Mouse (Mus musculus) left cerebral cortex, adult 9 months (tissue): ENCODE results near the gene Hlcs.

Experiments
- DNase-seq, 2 experiments: peaks; one replicate each; pipeline ENCODE4 v3.0.0; 2022; ENCODE audit warnings: low spot score in 2 of 2

Gene Hlcs

DNA sequence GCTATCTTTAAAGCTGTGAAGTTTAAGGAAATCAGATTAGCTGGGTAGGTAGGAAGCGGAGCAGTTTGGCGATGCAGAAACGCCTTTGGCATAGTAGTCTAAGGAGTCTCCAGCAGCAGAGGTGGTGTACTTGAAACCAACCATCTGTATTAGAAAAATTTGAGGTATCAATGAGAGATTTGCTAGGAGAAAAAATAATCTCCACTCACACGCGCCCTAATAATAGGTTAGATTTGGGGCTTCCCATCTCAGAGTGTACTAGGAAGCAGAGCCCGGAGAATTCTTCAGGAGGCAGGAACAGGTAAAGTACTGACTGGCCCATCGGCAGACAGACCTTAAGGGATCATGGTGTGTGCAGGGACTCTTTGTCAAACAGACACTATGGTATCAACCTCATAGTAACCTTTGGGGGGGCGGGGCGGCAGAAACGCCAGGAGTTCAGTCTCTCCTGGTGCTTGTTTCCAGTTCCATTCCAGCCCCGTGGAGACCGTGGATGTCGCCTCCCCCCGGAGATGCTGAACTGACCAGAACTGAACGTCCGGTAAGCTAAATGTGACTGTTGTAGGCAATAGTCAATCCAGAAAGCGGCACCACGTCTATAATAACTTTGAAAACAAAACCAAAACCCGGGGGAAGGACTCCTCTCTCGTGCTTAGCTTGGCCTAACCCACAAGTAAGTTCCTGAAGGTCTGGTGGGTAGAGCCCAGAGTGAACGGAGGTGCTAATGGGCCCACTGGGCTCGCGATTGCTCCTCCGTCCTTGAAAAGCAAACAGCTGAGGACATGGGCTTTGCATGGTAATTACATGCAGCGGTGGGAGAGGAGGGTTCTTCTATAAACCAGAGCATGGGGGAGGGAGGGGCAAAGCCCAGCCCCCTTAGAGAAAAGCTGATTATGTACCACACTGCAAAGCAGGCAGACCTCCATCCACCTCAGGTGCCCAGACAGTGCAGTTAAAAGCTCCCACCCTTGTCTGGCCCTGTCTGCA lies 15.8 kb upstream of the Hlcs start:
- no peak for DNase-seq

DNA sequence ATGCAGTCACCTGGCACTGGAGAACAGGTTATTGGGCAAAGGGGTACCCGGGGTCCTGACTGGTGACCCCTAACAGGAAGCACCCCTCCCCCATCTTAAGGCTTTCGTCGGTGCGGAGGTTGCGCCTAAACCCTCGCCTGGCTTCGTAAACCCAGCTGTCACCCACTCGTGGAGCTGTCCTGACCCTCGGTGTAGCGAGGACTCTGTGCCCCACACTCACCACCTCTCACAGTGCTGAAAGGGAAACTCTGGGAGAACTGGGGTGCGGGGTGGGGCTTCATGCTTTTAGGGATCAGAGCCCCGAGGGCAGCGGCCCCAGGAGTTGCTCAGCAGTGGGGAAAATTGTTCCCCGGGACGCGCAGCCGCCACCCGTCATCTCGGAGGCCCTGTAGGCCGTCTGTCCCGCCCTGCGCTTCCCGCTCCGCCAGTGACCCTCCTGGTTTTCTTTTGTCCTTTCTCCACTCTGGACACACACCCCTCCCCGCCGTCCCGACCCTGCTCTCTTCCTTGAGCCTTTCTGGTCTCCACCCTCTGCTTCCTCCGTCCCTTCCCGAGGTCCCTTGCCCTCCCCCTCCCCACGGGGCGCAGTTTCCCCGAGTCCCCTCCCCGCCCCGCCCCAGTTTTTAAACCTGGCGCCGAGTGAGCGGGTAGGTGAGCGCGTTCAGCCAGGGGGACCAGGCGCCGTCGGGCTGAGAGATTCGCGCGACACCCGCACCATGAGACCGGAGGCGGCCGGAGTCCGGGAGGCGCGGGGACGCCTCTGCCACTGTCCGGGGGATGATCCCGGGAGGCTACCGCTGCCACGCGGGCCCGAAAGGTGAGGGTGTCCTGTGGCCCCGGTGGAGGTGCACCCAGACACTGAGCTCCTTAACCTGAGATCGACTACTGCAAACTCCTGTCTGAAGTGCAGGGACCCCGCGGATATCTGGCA lies 14.7 kb upstream of the Hlcs start, which contains the start of gene Ripply3:
TSS of gene Ripply3 (plus strand) at position 640 of the 931 bp plus-strand sequence.
- DNase-seq: no peak

DNA sequence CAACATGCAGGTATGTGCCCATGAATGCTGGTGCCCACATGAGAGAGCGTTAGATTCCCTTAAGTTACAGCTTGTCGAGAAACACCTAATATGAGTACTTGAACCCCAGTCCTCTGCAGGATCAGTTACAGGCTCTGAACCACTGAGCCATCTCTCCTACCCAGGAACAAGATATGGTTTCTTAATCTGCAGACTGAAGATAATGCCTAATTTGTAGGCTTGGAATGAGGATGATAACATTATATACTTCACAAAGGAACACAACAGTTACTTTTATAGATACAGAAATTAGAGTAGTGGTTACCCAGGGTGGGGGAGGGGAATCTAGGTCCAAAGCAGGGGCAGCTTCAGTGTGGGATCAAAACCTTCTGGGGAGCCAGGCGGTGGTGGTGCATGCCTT lies 12.6 kb upstream of the Hlcs start:
- no peak for DNase-seq

DNA sequence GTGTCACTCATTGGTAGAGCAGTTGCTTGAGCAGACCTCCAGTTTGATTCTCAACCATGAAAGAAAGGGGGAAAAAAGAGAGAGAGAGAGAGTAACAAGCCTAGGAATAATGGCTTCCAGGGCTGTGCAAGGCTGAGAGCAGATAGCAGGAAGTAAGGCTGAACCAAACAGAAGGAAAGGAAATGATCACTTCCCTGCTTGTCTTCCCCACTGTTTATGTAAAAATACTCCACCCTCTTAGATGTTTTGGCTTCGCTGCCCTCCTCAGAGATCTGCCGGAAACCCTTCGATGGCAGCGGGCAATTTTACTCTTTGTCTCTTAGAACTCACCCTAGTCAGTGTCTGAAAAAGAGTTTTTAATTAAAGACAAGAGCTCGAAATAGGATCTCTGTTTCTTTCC lies 10.3 kb upstream of the Hlcs start:
- DNase-seq: no peak

DNA sequence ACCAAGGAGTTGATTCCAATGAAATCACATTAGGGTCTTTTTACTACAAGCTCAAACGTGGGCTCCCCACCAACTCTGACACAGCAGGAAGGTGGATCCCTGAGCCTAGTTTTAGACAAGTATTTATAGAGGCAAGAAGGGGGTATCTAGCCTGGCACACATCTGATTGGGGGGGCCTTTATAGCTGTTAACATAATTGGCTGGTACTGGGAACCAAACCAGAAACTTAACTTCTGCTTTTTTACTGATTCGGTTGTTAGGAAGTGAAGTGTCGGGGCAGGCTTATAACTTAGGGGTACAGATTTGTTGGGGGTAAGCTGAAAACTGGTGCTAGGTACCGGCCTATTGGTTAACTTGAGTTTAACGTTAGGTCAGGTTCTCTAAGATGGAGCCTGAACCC lies 6.9 kb upstream of the Hlcs start:
- DNase-seq: no peak

DNA sequence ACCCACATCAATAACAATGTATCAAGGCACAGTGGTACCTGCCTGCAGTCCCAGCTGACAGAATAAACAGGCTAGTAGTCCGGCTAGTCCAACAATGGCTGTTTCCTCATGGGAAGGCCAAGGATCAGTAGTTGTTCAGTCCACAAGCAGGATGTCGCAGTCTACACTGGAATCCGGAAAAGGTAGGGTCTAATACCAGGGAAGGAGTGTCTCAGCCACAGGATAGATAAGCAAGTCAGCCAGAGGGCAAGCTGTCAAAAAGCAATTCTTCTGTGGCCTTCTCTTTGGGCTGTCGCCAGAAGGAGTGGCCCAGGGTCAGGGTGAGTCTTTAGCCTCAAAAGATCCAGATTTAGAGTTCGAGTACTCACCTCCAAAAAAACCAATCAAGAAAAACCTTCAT lies 4.4 kb upstream of the Hlcs start:
- DNase-seq: no peak

DNA sequence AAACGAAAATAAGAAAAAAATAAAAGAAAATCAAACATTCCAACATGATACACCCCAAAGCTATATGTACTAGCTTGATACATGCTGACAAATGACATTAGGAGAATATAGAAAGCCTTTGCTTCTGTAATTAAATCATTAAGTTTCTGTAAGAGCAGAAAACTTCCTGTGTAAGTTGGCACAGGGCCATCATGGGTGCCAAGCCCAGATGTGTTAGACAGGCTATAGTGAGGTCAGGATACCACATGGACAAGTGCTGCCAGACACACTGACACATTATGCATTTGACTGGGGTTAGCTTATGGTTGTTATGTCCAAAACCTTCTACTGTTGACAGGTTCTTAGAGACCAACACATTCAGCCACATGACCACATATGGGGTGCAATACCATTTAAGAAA lies 1.8 kb upstream of the Hlcs start:
- DNase-seq: no peak

DNA sequence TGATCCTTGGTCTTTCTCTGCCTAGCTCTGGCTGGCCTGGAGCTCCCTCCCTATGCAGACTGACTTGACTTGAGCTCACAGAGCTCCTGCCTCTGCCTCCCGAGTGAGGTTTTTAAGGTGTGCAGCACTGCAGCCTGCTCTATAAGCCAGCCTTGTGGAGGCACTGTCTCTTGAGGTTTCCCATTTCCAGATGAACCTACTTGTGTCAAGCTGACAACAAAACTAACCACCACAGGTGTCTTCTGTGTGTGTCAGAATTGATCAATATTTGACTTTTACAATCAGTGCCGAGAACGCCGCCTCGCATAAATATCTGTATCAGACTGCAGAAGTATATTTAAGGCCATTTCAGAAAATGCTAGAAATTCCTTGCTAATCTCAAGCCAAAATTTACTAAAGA lies 1.3 kb upstream of the Hlcs start:
- DNase-seq: no peak

DNA sequence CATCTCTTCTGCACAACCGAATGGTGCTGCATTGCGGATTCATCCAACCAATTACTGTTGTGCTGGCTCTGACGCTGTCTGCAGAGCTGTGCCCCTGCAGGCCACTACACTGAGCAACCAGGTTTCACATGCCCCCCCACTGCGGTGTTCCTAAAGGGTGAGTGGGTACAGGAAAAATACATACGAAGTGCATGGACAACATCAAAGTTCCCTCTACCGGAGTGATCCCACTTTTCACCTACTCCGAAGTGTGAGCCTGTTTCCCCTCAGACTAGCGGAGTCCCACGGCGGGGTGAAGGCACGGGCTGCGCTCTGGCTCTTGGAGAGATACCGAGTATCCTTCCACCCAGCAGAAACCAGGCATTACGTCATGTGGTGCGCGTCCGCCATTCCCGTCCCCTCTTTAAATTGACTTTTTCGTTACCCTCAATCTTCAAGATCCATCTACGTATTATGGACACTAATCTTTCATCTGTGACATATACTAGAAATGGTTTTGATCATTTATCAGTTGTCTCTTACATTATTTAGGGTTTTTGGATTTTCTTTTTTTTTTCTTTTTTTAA lies 625 bp downstream of the Hlcs start:
- DNase-seq: peak; percentile 80 to 87

DNA sequence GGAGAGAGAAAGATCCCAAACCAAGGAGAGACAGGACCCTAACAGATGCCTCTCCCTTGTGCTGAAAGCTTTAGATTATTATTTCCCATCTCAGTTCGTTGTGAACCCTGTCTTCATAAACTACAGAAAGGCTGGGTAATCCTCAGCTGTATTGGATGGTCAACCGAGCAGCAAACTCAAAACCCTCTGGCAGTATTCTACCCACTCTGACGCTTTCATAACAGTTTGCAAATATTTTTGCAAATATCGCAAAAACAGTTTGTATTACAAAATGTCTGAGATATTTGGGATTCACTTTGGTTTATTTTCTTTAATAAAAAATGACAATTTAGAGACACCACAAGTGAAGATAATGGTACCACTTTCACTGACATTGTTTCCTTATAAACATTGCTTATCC lies 1.4 kb downstream of the Hlcs start:
- DNase-seq: no peak

DNA sequence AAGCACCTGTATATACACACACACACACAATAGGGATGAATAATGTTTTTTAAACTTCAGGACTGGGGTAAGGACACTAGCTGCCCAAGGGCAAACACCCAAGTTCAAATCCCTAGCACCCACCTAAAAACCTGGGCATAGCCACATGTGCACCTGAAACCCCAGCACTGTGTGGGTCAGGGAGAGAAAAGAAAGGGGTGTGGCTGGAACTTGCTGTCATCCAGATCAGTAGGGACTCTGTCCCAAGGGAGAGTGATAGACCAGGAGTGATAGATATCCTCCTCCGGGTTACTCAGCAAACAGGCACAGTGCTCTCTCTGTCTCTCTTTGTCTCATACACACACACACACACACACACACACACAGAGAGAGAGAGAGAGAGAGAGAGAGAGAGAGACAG lies 2.0 kb downstream of the Hlcs start:
- no peak for DNase-seq

DNA sequence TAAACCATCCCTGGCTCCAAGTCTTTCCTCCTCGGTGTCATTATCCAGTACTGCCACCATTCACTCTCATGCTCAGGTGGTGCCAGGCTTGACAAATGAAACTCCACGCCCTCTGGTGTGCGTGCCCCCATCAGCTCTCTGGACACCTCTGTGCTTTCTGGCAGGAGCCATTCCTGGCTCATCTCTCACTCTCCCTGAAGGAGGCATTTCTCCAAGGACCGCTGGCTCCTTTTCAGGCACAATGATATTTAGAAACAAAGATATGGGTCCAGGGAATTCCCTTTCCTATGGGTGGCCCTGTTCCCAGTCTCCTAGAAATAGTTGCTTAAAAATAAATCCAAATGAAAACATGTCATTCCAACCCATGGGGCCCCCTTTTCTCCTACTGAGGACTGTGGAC lies 4.3 kb downstream of the Hlcs start:
- DNase-seq: no peak

DNA sequence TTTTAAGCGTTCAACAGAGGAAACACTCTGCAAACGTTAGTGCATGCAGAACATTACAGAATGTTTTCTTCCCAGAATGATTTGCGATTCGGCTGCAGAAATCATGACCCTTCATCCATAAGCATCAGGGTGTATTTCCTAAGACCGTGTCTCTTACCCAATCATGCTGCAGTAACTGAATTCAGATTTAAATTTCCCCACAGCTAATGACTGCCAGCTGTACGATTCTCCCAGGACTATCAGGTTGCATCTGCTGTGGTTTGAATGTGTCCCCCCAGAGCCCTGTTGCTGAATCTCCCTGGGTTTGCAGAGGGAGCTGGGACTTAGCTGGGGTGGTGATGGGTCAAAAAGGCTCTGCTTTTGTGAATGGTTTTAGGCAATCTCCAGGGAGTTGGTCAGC lies 5.4 kb downstream of the Hlcs start:
- no peak for DNase-seq

DNA sequence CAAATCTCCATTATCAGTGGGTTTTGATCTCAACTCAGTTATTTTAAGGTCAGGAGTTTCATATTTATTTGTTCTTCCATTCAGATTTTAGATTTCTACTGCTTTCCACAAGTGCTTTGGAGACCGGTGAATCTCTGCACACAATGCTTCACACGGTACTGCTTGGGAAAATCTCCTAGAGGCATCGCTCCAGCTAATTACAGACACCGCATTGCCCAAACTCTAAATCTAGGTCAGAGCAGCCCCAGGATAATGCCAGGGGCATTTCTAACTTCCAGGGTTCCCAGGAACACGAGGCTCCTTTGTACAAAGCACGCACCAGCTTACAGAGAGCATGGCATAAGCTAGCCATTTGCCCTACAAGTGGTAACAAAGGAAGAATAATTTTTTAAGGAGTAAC lies 5.8 kb downstream of the Hlcs start:
- DNase-seq: peak in 1 of 2 experiments; percentile 26

DNA sequence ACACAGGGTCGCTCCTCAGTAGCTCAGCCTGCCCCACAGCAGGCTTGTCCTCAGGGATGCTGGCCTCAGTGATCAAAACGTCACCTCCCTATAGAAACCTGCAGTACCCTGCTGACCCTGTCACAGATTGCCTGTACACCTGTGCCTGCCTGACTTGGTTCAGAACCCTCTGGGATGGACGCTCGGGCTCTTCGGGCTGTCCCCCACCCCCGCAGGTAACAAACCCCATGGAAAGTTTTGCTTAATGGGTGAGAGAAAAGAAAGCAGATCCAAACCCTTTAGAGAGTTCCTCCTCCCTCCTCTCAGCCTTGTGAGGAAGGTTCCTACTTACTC lies 10.2 kb downstream of the Hlcs start:
- DNase-seq: no peak

DNA sequence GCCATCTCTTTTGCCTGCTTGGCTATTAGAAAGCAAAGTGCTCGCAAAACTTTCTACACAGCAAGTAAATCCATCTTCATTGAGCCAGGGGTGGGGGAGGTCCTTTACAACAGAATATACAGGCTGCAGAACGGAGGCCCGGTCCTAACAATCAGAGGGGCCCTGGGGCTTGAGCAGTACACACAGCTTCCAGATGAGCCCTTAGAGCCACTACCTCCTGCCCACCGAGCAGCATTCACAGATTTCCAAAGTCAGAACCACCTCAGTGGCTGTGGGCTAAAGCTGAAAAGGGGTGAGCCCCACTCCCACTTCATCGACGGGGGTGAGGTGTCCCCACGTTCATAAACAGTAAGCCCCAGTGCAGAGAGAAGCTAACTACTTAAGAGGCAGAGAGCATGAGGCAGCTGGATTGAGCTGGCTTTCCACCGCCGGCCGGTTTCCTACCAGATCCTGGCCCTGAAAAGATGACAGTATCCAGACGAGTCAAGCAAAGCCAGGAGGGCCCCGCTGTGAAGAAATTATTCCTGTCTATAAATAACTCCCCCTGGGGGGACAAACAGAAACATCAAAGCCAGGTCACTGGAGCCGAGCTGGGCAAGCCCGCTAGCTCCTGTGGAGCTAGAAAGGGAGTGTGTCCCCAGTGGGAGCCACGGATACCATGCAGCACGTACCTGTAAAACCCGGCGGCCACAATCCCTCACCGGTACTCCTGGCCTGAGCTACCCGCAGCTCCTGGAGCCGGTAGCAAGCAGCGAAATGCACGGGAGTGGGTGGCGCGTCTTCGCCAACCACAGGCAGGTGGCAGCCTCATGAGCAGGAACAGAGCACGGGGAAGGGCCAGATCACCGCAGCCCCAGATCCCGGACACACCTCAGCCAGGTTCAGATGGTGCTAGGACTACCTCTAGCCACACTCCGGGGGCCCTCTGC lies 10.8 kb downstream of the Hlcs start:
- peak in 1 of 2 experiments; percentile 70 for DNase-seq

DNA sequence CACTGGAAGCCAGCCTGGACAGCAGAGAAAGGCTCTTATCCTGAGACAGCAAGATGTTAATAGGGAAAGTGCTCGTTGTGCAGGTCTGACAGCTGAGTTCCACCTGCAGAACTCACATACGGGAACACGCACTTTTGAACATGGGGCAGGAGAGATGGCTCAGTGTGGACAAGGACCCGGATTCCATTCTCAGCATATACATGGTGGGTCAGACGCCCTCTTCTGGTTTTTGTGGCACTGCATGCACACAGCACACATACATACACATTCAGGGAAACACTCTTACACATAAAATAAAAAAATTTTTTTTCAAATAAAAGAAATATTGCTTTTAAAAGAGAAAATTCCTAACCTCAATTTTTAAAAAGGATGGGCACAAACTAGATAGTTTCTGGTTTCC lies 11.7 kb downstream of the Hlcs start:
- no peak for DNase-seq

DNA sequence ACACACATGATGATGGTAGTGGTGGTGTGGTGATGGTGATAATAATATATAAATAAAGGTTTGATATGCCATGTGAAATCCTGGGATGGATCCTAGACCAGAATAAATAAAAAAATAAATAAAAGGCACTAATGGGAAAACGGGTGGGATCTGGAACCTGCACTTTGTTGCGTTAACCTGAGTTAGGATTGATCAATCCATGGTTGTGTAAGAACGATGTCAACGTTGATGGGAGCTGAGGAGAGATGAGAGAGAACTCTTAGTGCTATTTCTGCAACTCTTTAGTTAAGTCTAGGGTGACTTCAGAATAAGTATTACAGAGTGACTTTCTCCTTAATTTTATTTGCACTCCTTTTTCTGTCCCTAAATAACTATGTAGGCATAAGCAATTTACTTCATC lies 12.2 kb downstream of the Hlcs start:
- no peak for DNase-seq

DNA sequence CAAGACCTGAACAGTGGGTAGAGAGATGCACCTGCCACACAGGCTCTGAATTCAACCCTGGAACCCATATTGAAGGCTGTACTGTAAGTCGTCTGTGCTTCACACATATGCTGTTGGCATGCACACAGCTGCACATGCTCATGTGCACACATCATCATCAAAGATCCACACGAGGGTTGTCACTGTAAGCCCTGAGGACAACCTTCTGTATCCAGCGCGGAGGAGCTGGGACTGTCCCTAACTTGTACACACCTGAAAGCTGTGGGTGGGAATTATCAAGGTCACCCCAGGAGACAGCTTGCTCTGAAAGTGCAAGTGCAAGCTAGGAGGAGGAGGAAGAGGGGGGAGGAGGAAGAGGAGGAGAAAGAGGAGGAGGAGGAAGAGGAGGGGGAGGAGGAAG lies 14.2 kb downstream of the Hlcs start:
- DNase-seq: no peak

DNA sequence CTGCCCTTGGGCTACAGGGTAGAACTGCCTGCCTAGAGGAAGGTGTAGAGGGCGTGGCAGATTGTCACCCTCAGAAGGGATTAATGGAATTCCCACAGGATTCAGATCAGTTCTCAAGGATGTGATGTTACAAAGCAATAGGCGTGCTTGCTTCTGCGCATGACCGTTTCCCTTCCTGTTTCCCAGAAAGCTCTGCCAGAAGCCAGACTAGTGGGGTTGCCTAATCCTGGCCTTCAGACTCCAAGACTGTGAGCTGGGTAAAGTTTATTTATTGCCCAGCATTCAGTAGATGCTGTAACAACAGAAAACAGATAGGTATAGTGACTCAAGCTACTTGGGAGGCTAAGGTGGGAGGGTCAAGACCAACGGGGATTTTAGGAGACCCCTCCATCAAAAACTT lies 15.3 kb downstream of the Hlcs start:
- no peak for DNase-seq

DNA sequence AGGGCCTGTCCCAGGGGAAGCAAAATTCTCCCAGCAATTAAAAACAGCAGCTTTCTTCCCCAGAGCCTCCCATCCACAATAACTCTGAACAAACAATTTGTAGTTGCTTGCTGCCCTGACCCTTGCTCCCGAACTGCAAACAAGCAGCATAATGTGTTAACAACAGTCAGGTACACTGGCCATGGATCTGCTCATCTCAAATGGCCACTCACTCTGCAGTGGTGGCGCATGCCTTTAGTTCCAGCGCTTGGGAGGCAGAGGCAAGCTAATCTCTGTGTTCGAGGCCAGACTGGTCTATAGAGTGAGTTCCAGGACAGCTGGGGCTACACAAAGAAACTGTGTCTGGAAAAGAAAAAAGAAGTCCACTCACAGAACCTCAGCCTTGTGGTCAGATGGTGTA lies 22.2 kb downstream of the Hlcs start:
- DNase-seq: no peak
